Mouse (Mus musculus): ENCODE data around the gene Gm49337. TPM values are rescaled to one million over a fixed set of nuclear protein-coding genes. Genes with fewer than 3 reads are reported as not detected.

Gene Gm49337
- polyA plus RNA-seq, 1 experiment = not detected

DNA sequence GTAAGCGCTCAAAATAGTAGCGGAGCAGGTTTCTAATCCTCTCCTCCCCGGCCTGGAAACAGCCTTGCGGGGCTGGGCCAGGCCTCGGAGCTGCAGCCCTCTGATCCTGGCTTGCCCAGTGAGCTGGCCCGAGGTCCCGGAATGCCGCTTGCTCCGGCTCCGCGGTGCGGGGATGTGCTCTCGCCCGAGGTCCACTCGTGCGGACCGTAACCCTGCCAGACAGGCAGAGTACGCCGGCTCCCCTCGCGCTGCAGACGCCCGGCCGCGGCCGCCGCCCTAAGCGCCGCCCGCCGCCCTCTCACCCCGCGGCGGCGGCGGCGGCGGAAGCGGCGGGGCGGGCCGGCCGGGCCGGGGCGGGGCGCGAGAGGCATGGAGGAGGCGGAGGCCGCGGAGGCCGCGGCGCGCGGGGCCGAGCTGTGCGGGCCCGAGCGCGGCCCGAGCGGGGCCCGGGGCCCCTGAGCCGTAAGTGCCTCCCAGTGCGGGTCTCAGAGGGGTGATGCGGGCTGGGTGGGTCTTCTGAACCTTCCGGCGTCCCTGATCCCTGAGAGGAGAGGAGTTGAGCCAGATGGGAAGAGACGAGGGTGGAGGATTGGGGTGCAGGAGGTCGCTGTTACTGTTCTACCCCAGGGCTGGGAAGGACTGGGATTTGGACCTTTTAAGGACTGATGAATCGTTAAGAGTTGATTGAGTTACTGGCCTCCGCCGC, 22.9 kb upstream of the Gm49337 start:
- Histone ChIP-seq H3K4me1 (ENCODE audit: control insufficient read depth, insufficient read depth, low read length) (peaks cover 20% of the 10 kb centered on the region), H3K4me3 (ENCODE audit: control insufficient read depth, low read depth, low read length) (peak overlapping the region; percentile 83), H3K27me3 (ENCODE audit: control insufficient read depth, insufficient read depth, low read length) (no peaks in the 10 kb centered on the region), H3K36me3 (ENCODE audit: control insufficient read depth, insufficient read depth, low read length) (no peaks in the 10 kb centered on the region; the same call in 1 of the 2 replicates), H3K27ac (ENCODE audit: control insufficient read depth, insufficient read depth, low read depth, low read length) (peak overlapping the region; percentile 76)
- TF ChIP-seq POLR2A (IDR thresholded peaks at IDR 0.05; ENCODE audit: control insufficient read depth, low read depth, low read length) (peak; percentile 71; the same call in 1 of the 2 replicates), CTCF (IDR thresholded peaks at IDR 0.05; ENCODE audit: control insufficient read depth, insufficient read depth, insufficient replicate concordance, low read depth, low read length) (no peak)

DNA sequence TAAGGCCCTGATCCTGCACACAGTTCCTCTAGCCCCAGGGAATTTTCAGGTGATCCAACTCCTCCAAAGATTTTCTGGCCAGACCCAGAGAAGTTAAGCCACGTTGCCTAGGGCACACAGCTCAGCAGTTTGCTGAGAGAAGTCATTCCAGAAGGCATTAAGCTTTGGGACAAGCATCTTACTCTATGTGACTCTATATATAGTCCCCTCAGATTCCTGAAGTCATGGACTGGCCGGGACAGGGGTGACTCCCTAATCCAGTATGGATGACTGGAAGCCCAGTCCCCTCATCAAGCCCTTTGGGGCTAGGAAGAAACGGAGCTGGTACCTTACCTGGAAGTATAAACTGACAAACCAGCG, 22.3 kb upstream of the Gm49337 start:
- TF ChIP-seq POLR2A (IDR thresholded peaks at IDR 0.05; ENCODE audit: control insufficient read depth, low read depth, low read length) (no peak), CTCF (IDR thresholded peaks at IDR 0.05; ENCODE audit: control insufficient read depth, insufficient read depth, insufficient replicate concordance, low read depth, low read length) (no peak)
- H3K36me3 ChIP-seq (ENCODE audit: control insufficient read depth, insufficient read depth, low read length) = no peaks in the 10 kb centered on the region; the same call in 1 of the 2 replicates
- H3K27ac ChIP-seq (ENCODE audit: control insufficient read depth, insufficient read depth, low read depth, low read length) = peak overlapping the region; percentile 76
- no peaks in the 10 kb centered on the region for H3K27me3 ChIP-seq (ENCODE audit: control insufficient read depth, insufficient read depth, low read length)
- peak overlapping the region; percentile 83 for H3K4me3 ChIP-seq (ENCODE audit: control insufficient read depth, low read depth, low read length)
- H3K4me1 ChIP-seq (ENCODE audit: control insufficient read depth, insufficient read depth, low read length) = peaks cover 20% of the 10 kb centered on the region

DNA sequence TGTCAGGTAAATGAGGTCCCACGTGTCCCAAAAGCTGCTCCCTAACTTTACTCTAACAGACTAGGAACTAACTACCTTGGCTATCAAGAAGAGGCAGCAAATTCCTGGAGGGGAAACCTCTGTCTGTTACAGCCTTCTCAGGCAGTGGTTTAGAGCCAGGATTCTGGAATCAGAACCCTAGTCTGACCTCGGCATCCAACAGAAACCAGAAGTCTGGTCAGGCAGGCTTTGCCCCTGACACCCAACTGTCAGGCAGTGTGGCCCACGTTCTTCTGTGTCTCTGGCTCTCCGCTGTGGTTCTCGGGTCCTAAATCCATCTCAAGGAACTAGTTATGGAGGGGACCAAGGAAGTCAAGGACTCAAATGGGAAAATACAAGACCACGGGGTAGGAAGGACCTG, 21.9 kb upstream of the Gm49337 start, which contains the start of gene Lurap1:
Lurap1 (minus strand) TSS at position 101 of the 400 bp plus-strand sequence.
- Histone ChIP-seq H3K4me1 (ENCODE audit: control insufficient read depth, insufficient read depth, low read length) (peaks cover 20% of the 10 kb centered on the region), H3K4me3 (ENCODE audit: control insufficient read depth, low read depth, low read length) (peak within 1 kb of the TSS; percentile 83), H3K27ac (ENCODE audit: control insufficient read depth, insufficient read depth, low read depth, low read length) (peak within 1 kb of the TSS; percentile 76), H3K36me3 (ENCODE audit: control insufficient read depth, insufficient read depth, low read length) (no peaks in the 10 kb centered on the region; the same call in none of the 2 replicates), H3K27me3 (ENCODE audit: control insufficient read depth, insufficient read depth, low read length) (no peaks in the 10 kb centered on the region)
- TF ChIP-seq POLR2A (IDR thresholded peaks at IDR 0.05; ENCODE audit: control insufficient read depth, low read depth, low read length) (peak; percentile 82), CTCF (IDR thresholded peaks at IDR 0.05; ENCODE audit: control insufficient read depth, insufficient read depth, insufficient replicate concordance, low read depth, low read length) (no peak)

DNA sequence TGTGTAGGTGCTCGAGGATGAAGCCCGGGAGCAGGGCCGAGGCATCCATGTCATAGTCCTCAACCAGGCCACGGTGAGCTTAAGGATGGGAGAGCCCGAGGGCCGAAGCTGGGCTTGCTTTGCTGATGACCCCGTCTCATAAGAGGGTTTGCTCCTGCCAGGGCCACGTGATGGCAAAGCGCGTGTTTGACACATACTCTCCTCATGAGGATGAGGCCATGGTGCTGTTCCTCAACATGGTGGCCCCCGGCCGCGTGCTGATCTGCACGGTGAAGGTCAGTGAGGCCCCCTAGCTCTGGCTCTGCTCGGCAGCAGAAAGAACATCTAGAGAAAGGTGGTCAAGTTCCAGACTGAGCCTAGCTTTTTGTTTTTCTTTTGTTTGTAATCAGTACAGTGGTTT, 20.5 kb upstream of the Gm49337 start:
- no peaks in the 10 kb centered on the region; the same call in none of the 2 replicates for H3K36me3 ChIP-seq (ENCODE audit: control insufficient read depth, insufficient read depth, low read length)
- TF ChIP-seq POLR2A (IDR thresholded peaks at IDR 0.05; ENCODE audit: control insufficient read depth, low read depth, low read length) = no peak
- no peak for TF ChIP-seq CTCF (IDR thresholded peaks at IDR 0.05; ENCODE audit: control insufficient read depth, insufficient read depth, insufficient replicate concordance, low read depth, low read length)

DNA sequence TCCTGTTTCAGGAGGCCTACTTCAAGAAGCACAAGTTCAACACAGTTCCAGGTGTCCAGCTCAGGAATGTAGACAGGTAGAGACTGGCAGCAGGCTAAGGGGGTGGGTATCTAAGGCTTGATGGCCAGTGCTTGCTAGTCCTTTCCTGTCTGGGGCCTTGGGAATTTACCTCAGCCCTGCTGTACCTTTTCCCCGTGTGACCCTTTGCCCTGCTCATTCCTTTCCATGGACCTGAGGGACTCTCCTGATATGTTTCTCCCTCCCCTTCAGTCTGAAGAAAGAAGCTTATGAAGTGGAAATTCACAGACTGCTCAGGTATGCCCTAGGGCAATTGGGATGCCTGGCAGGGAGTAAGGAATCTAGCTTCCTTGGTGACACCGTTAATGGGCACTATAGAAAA, 15.3 kb upstream of the Gm49337 start:
- Histone ChIP-seq H3K4me1 (ENCODE audit: control insufficient read depth, insufficient read depth, low read length) (peaks cover 2% of the 10 kb centered on the region; the same call in 1 of the 2 replicates), H3K27ac (ENCODE audit: control insufficient read depth, insufficient read depth, low read depth, low read length) (no peak overlapping the region), H3K27me3 (ENCODE audit: control insufficient read depth, insufficient read depth, low read length) (no peaks in the 10 kb centered on the region), H3K36me3 (ENCODE audit: control insufficient read depth, insufficient read depth, low read length) (peaks cover 1% of the 10 kb centered on the region), H3K4me3 (ENCODE audit: control insufficient read depth, low read depth, low read length) (no peak overlapping the region)
- TF ChIP-seq POLR2A (IDR thresholded peaks at IDR 0.05; ENCODE audit: control insufficient read depth, low read depth, low read length) = no peak
- no peak for TF ChIP-seq CTCF (IDR thresholded peaks at IDR 0.05; ENCODE audit: control insufficient read depth, insufficient read depth, insufficient replicate concordance, low read depth, low read length)

More for the DNA sequence above, 20.5 kb upstream of the Gm49337 start:
- Histone ChIP-seq H3K27me3 (ENCODE audit: control insufficient read depth, insufficient read depth, low read length) (no peaks in the 10 kb centered on the region), H3K4me1 (ENCODE audit: control insufficient read depth, insufficient read depth, low read length) (peaks cover 20% of the 10 kb centered on the region), H3K27ac (ENCODE audit: control insufficient read depth, insufficient read depth, low read depth, low read length) (no peak overlapping the region), H3K4me3 (ENCODE audit: control insufficient read depth, low read depth, low read length) (peak overlapping the region; percentile 83)

DNA sequence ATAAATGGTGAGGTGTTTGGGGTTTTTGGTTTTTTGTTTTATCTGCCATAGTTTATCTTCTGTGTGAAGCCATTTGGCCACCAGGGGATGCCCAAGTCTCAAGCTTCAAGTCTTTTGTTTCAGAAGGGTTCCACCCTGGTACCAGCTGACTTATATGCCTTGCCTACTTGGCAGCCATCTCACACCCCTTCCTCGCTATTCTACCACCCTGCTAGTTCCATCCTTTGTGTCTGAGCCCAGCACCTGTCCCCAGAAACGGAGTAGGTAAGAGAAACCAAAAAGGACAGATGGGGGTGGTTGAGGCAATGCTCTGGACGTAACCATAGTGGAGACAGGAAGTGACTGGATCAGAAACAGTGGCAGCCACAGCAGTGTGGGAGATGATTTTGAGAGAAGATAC, 13.3 kb upstream of the Gm49337 start:
- H3K36me3 ChIP-seq (ENCODE audit: control insufficient read depth, insufficient read depth, low read length) = peaks cover 1% of the 10 kb centered on the region

DNA sequence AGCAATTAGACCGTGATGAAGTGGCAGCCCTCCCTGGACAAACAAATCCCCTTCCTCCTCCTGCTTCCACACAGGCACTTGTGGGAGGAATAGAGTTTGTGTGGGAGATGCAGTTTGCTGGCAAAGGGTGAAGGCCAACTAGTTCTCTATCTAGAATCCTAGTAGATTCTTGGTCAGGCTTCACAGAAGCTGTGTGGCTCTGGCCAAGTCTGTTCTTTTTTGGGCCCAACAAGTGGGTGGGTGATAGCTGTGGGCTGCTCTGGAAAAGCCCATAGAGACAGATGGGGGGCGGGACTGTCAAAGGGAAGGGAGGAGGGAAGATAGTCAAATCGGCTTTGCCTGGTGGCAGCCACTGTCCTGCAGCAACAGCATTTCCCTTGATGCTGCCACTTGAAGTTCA, 12.4 kb upstream of the Gm49337 start:
- peak overlapping the region; percentile 67 for H3K27ac ChIP-seq (ENCODE audit: control insufficient read depth, insufficient read depth, low read depth, low read length)
- no peak overlapping the region for H3K4me3 ChIP-seq (ENCODE audit: control insufficient read depth, low read depth, low read length)
- no peak for TF ChIP-seq POLR2A (IDR thresholded peaks at IDR 0.05; ENCODE audit: control insufficient read depth, low read depth, low read length)
- no peak for TF ChIP-seq CTCF (IDR thresholded peaks at IDR 0.05; ENCODE audit: control insufficient read depth, insufficient read depth, insufficient replicate concordance, low read depth, low read length)
- H3K4me1 ChIP-seq (ENCODE audit: control insufficient read depth, insufficient read depth, low read length) = no peaks in the 10 kb centered on the region
- no peaks in the 10 kb centered on the region for H3K27me3 ChIP-seq (ENCODE audit: control insufficient read depth, insufficient read depth, low read length)
- peaks cover 1% of the 10 kb centered on the region for H3K36me3 ChIP-seq (ENCODE audit: control insufficient read depth, insufficient read depth, low read length)

More for the DNA sequence above, 13.3 kb upstream of the Gm49337 start:
- peak overlapping the region; percentile 26; the same call in 1 of the 2 replicates for H3K27ac ChIP-seq (ENCODE audit: control insufficient read depth, insufficient read depth, low read depth, low read length)
- H3K4me1 ChIP-seq (ENCODE audit: control insufficient read depth, insufficient read depth, low read length) = no peaks in the 10 kb centered on the region
- TF ChIP-seq POLR2A (IDR thresholded peaks at IDR 0.05; ENCODE audit: control insufficient read depth, low read depth, low read length) (no peak), CTCF (IDR thresholded peaks at IDR 0.05; ENCODE audit: control insufficient read depth, insufficient read depth, insufficient replicate concordance, low read depth, low read length) (0 out of 2 replicates have a peak, but pooled peaks have one; percentile 1)
- H3K4me3 ChIP-seq (ENCODE audit: control insufficient read depth, low read depth, low read length) = no peak overlapping the region
- no peaks in the 10 kb centered on the region for H3K27me3 ChIP-seq (ENCODE audit: control insufficient read depth, insufficient read depth, low read length)
